Comparison of ENCODE assay signal across 8 mouse cellular contexts in genomic region chrX:162736140-162736659, GRCm38 (mm10). TPM values are rescaled to one million over a fixed set of nuclear protein-coding genes. Genes with fewer than 3 reads are reported as not detected.
DNase-seq lines count a peak whose midpoint lies in the region; ATAC-seq and TF ChIP-seq lines count a peak whose summit lies in the region.

No protein-coding gene starts in this region.

- peak overlapping the region; percentile 70 for H3K4me3 ChIP-seq in gastrocnemius, adult 2 months
- peak overlapping the region; percentile 75; the same call in 1 of the 2 replicates for H3K4me3 ChIP-seq in brown adipose tissue, adult 24 weeks (ENCODE audit: insufficient read depth, low read depth, low read length)
- peak overlapping the region; percentile 70 for H3K4me3 ChIP-seq in erythroblast, embryonic 14.5 days (replicated peaks)
- H3K4me3 ChIP-seq in hindbrain, embryonic 14.5 days (replicated peaks; ENCODE audit: low read length), result peak overlapping the region; percentile 31
- H3K4me3 ChIP-seq in liver, embryonic 12.5 days, result peak overlapping the region; percentile 60
- H3K4me3 ChIP-seq in midbrain, embryonic 15.5 days, result peak overlapping the region; percentile 42

- no peak for TF ChIP-seq CTCF in gastrocnemius, adult 2 months (IDR thresholded peaks at IDR 0.05)

- H3K27me3 ChIP-seq in erythroblast, embryonic 14.5 days (ENCODE audit: control insufficient read depth), result no peaks in the 10 kb centered on the region
- no peaks in the 10 kb centered on the region for H3K27me3 ChIP-seq in hindbrain, embryonic 14.5 days (ENCODE audit: control insufficient read depth, insufficient read depth, low read length)
- H3K27me3 ChIP-seq in liver, embryonic 12.5 days (replicated peaks), result no peaks in the 10 kb centered on the region
- no peaks in the 10 kb centered on the region for H3K27me3 ChIP-seq in midbrain, embryonic 15.5 days (replicated peaks)

- peak overlapping the region; percentile 87 for H3K27ac ChIP-seq in gastrocnemius, adult 2 months
- H3K27ac ChIP-seq in brown adipose tissue, adult 24 weeks (replicated peaks; ENCODE audit: low read depth, low read length), result no peak overlapping the region
- H3K27ac ChIP-seq in hindbrain, embryonic 14.5 days, result peak overlapping the region; percentile 92
- peak overlapping the region; percentile 79 for H3K27ac ChIP-seq in liver, embryonic 12.5 days
- H3K27ac ChIP-seq in midbrain, embryonic 15.5 days, result peak overlapping the region; percentile 90

- intact Hi-C loops in gastrocnemius, adult 2 months (cut with DNase I), result no loop called here
- intact Hi-C loops in gastrocnemius, postnatal 14 days (cut with DNase I; ENCODE audit: low total_unique reads), result no loop called here

- 36% methylated on average over 9 of the region's 9 CpGs for WGBS in hindbrain, embryonic 14.5 days
- WGBS in liver, embryonic 12.5 days (ENCODE audit: insufficient replicate concordance), result 36% methylated on average over 9 of the region's 9 CpGs
- 57% methylated on average over 9 of the region's 9 CpGs for WGBS in midbrain, embryonic 15.5 days

- H3K9me3 ChIP-seq in erythroblast, embryonic 14.5 days (ENCODE audit: control insufficient read depth, low read length), result no peaks in the 10 kb centered on the region
- no peaks in the 10 kb centered on the region for H3K9me3 ChIP-seq in hindbrain, embryonic 14.5 days (ENCODE audit: control insufficient read depth, low read length)
- no peaks in the 10 kb centered on the region for H3K9me3 ChIP-seq in liver, embryonic 12.5 days (replicated peaks)
- H3K9me3 ChIP-seq in midbrain, embryonic 15.5 days, result no peaks in the 10 kb centered on the region

- H3K36me3 ChIP-seq in erythroblast, embryonic 14.5 days (ENCODE audit: control insufficient read depth), result no peaks in the 10 kb centered on the region
- H3K36me3 ChIP-seq in hindbrain, embryonic 14.5 days (replicated peaks; ENCODE audit: control insufficient read depth, insufficient read depth), result no peaks in the 10 kb centered on the region
- no peaks in the 10 kb centered on the region for H3K36me3 ChIP-seq in liver, embryonic 12.5 days
- no peaks in the 10 kb centered on the region for H3K36me3 ChIP-seq in midbrain, embryonic 15.5 days (replicated peaks)

- peak overlapping the region; percentile 48 for H3K9ac ChIP-seq in hindbrain, embryonic 14.5 days
- peak overlapping the region; percentile 61 for H3K9ac ChIP-seq in liver, embryonic 12.5 days
- H3K9ac ChIP-seq in midbrain, embryonic 15.5 days, result peak overlapping the region; percentile 35

- H3K4me1 ChIP-seq in brown adipose tissue, adult 24 weeks (ENCODE audit: control insufficient read depth, insufficient read depth, insufficient read length, low read length), result no peaks in the 10 kb centered on the region
- H3K4me1 ChIP-seq in erythroblast, embryonic 14.5 days (ENCODE audit: control insufficient read depth), result peaks cover 18% of the 10 kb centered on the region
- H3K4me1 ChIP-seq in hindbrain, embryonic 14.5 days (replicated peaks; ENCODE audit: control insufficient read depth, insufficient read depth, low read length), result peaks cover 3% of the 10 kb centered on the region; the same call in 1 of the 2 replicates
- H3K4me1 ChIP-seq in liver, embryonic 12.5 days, result peaks cover 8% of the 10 kb centered on the region
- H3K4me1 ChIP-seq in midbrain, embryonic 15.5 days, result 0 out of 2 replicates have a peak, but pooled peaks cover 3% of the 10 kb centered on the region

- H3K4me2 ChIP-seq in hindbrain, embryonic 14.5 days (replicated peaks), result peak overlapping the region; percentile 52
- peak overlapping the region; percentile 75 for H3K4me2 ChIP-seq in liver, embryonic 12.5 days
- H3K4me2 ChIP-seq in midbrain, embryonic 15.5 days, result peak overlapping the region; percentile 56

- no peak for DNase-seq in gastrocnemius, adult 2 months
- DNase-seq in gastrocnemius, postnatal 14 days, result no peak
- DNase-seq in hindbrain, embryonic 14.5 days (ENCODE audit: low spot score), result peak; percentile 25
- DNase-seq in spleen, postnatal 14 days (ENCODE audit: low spot score in 2 of 2), result no peak

- ATAC-seq in hindbrain, embryonic 14.5 days (ENCODE audit: low FRiP score), result peak; percentile 54; the same call in 1 of the 2 replicates
- ATAC-seq in liver, embryonic 12.5 days, result peak; percentile 78
- ATAC-seq in midbrain, embryonic 15.5 days (replicated peaks), result peak; percentile 67

RNA-seq across cellular contexts. Expression of gene Rbbp7, which starts 24.0 kb away (rescaled TPM):
- total RNA-seq in gastrocnemius, adult 2 months (2021), result 10 to 100 TPM; 82.1 to 91.2 TPM
- 100 to 1,000 TPM; 112 to 125 TPM for total RNA-seq in gastrocnemius, postnatal 14 days (2021)
- polyA plus RNA-seq in brown adipose tissue, adult 24 weeks (2012; ENCODE audit: insufficient read depth, insufficient read length, missing spikeins), result 57.3 and 65.9 TPM in 2 replicates
- polyA plus RNA-seq in erythroblast, embryonic 14.5 days (2012), result 4.7 and 6.8 TPM in 2 replicates
- polyA plus RNA-seq in hindbrain, embryonic 14.5 days (2014; fragmentation: Nextera tagmentation; extraction: Ambion mirVana), result 230 and 235 TPM in 2 replicates
- polyA plus RNA-seq in liver, embryonic 12.5 days (2016; fragmentation: Nextera tagmentation; extraction: Ambion mirVana), result 289 and 294 TPM in 2 replicates
- polyA plus RNA-seq in midbrain, embryonic 15.5 days (2015; fragmentation: Nextera tagmentation; extraction: Ambion mirVana), result 201 and 210 TPM in 2 replicates
